8 mouse cellular contexts compared by ENCODE assay signal in the genomic region with DNA sequence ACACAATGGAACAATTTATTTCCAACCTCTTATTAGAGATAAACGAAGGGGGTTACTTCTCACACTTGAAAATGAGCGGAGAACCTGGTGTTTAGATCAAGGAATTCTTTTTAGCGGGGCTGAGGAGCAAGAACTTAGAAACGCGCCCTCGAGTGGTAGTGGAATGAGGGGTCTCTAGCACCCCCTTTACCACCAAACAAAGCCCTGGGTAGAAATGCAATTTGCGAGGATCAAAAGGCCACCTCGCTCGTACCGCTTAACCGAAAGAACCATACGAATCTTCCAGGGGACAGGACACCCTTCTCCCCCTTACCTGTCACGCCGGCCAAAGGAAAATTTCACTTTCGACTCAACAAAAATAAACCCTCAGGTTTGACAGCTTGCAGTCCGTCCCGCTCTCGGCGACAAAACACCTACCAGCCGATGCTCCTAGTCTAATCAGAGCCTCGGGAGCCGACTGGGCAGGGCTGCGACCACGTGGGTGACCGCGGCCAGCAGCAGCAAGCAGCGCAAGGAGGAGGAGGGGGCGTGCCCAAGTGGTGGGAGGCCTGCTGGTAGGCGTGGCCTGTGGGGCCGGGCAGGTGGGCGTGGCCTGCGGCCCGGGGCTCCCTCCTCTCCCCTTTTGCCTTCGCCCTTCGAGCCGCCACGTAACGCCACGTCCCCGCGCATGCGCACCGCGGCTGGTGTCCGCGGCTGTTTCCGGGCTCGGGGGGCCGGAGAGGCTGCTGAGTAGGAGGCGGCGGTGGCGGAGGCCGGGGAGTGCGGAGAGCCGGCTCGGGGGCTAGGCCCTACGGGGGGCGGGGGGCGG. TPM values are rescaled to one million over a fixed set of nuclear protein-coding genes. Genes with fewer than 3 reads are reported as not detected.
DNase-seq lines count a peak whose midpoint lies in the region; ATAC-seq lines count a peak whose summit lies in the region.

A gene (plus strand): TSS at position 700 of the 808 bp plus-strand sequence.

- ATAC-seq in hindbrain, embryonic 16.5 days, result peak; percentile 97

- H3K4me3 ChIP-seq in hindbrain, embryonic 16.5 days (ENCODE audit: low read length), result peak within 1 kb of the TSS; percentile 92
- peak within 1 kb of the TSS; percentile 66 for H3K4me3 ChIP-seq in macrophage (ENCODE audit: inconsistent target)

- H3K9ac ChIP-seq in hindbrain, embryonic 16.5 days (ENCODE audit: low read depth, low read length), result peak within 1 kb of the TSS; percentile 91

- H3K9me3 ChIP-seq in hindbrain, embryonic 16.5 days (ENCODE audit: control insufficient read depth, low read length), result no peaks in the 10 kb centered on the region

- peak within 1 kb of the TSS; percentile 90 for H3K27ac ChIP-seq in hindbrain, embryonic 16.5 days (ENCODE audit: low read depth, low read length)
- H3K27ac ChIP-seq in macrophage, result 0 out of 2 replicates have a peak within 1 kb of the TSS, but pooled peaks have one; percentile 24

- H3K27me3 ChIP-seq in hindbrain, embryonic 16.5 days (replicated peaks; ENCODE audit: control insufficient read depth, insufficient read depth, low read length), result no peaks in the 10 kb centered on the region

- under 1% methylated on average over 46 of the region's 59 CpGs for WGBS in hindbrain, embryonic 16.5 days
- under 1% methylated on average over 43 of the region's 59 CpGs for WGBS in macrophage (ENCODE audit: missing documents)

- H3K4me1 ChIP-seq in hindbrain, embryonic 16.5 days (ENCODE audit: control insufficient read depth, insufficient read depth, low read depth, low read length), result peaks cover 21% of the 10 kb centered on the region

- peak; percentile 96 for DNase-seq in WW6 (ENCODE audit: low read depth, low spot score)
- peak; percentile 98 to 99 for DNase-seq in cerebellum, postnatal 4 days (ENCODE audit: low spot score in 2 of 2)
- peak; percentile 98 for DNase-seq in gastrocnemius, adult 18-20 months (ENCODE audit: low spot score)
- peak; percentile 96 to 97 for DNase-seq in left cerebral cortex, adult 18-20 months (ENCODE audit: low spot score in 2 of 2)
- peak; percentile 98 for DNase-seq in right cerebral cortex, adult 18-20 months
- DNase-seq in urinary bladder, postnatal 10 days (ENCODE audit: low spot score), result peak; percentile 96

- H3K79me2 ChIP-seq in macrophage (ENCODE audit: inconsistent target), result peaks cover 42% of the 10 kb centered on the region

- H3K36me3 ChIP-seq in hindbrain, embryonic 16.5 days (ENCODE audit: control insufficient read depth, insufficient read depth, low read length), result no peaks in the 10 kb centered on the region; the same call in 1 of the 2 replicates
- no peaks in the 10 kb centered on the region for H3K36me3 ChIP-seq in macrophage (ENCODE audit: inconsistent target)

- peak within 1 kb of the TSS; percentile 79 for H3K4me2 ChIP-seq in hindbrain, embryonic 16.5 days (ENCODE audit: low read length)

RNA-seq across cellular contexts. Expression of the gene that starts here (rescaled TPM):
- 10 to 100 TPM; 68.3 to 72.6 TPM for total RNA-seq in gastrocnemius, adult 18-20 months (2021)
- 35.7 and 40.1 TPM in 2 replicates for polyA plus RNA-seq in hindbrain, embryonic 16.5 days (2015; fragmentation: Nextera tagmentation; extraction: Ambion mirVana)
- total RNA-seq in left cerebral cortex, adult 18-20 months (2021), result 10 to 100 TPM; 77.8 to 80.2 TPM
- 100 to 1,000 TPM in 20 of 26 experiments, 10 to 100 TPM in 6; 78.1 to 135 (median 108) TPM for total RNA-seq in macrophage (2018; cell fraction: chromatin; rRNA removed)
- 10 to 100 TPM; 42.8 to 63.5 (median 55.3) TPM for total RNA-seq in macrophage (2018; cell fraction: cytosol; rRNA removed)
- total RNA-seq in macrophage (2018; cell fraction: nucleus; rRNA removed), result 100 to 1,000 TPM in 9 of 26 experiments, 10 to 100 TPM in 17; 70.1 to 131 (median 96.5) TPM
- polyA plus RNA-seq in macrophage (2018), result 47.9 to 67.1 TPM (median 62.5 TPM) in 3 replicates

Comparison
In these comparisons a context has a peak if more than half of its experiments do, and no peak if none do; other contexts are left out.
1. Peak in every context shown above with its lines: DNase-seq, ATAC-seq, H3K4me3 ChIP-seq and H3K27ac ChIP-seq.